Mouse (Mus musculus): ENCODE measurements around the gene Me1.
"Not testable (repeated sequence)": the region's sequence is repeated elsewhere in the genome, so short reads cannot be mapped to it uniquely, and the experiment has no call there.

Me1 gene

GRCm38 (mm10) chr9:86599723-86600303, 95.9 kb downstream of the Me1 start:
- no peak for DNase-seq (ENCODE audit: low spot score in 2 of 2)

GRCm38 (mm10) chr9:86596983-86597382, 98.8 kb downstream of the Me1 start:
- not testable (repeated sequence) for DNase-seq (ENCODE audit: low spot score in 2 of 2)

DNA sequence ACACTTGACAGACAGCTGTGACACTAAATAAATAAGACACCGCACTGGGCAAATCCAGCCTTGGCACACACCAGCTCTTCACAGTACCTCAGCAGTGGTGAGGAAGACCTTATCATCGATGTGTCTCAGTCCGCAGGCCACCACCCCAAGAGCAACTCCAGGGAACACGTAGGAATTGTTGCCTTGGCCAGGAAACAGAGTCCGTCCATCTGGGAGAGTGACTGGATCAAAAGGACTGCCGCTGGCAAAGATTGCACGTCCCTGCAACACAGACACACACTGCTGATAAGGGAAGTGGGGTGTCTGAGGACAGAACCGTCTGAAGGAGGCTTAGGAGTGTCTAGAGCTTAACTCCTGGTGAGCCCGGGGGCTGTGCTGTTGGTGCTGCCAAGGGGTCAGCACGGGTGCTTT, 101.4 kb downstream of the Me1 start:
- not testable (repeated sequence) for DNase-seq (ENCODE audit: low spot score in 2 of 2)

GRCm38 (mm10) chr9:86592676-86593668, 102.8 kb downstream of the Me1 start:
- peak; percentile 60 to 75 for DNase-seq (ENCODE audit: low spot score in 2 of 2)

DNA sequence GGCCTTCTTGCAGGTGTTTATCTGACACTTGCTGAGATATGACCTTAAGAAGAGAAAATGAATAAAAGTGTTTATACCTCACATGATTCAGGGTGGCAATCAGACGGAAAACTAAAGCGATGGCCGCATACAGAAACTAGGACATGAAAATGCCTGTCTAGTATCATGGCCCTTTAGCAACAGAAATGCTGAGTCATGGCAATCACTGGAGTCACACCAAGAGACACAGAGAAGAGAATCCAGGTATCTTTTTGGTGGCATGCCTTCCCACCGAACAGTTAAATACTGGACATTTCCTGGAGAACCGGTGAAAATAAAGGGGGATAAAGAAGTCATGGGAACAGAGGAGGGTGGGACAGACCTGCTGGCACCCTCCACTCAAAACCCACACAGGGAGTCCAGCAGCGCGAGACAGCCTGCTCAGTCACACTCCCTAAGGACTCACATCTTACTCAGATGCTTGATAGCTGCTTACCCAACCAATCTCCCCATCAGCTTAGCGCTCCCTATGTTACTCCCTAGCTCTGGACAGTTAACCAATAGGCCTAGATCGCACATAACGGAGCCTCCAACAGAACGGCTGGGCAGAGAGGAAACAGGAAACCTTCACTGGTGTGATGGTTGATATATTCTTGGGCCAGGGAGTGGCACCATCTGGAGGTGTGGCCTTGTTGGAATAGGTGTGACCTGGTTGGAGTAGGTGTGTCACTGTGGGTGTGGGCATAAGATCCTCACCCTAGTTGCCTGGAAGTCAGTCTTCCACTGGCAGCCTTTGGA, 108.5 kb downstream of the Me1 start:
- no peak for DNase-seq (ENCODE audit: low spot score in 2 of 2)

DNA sequence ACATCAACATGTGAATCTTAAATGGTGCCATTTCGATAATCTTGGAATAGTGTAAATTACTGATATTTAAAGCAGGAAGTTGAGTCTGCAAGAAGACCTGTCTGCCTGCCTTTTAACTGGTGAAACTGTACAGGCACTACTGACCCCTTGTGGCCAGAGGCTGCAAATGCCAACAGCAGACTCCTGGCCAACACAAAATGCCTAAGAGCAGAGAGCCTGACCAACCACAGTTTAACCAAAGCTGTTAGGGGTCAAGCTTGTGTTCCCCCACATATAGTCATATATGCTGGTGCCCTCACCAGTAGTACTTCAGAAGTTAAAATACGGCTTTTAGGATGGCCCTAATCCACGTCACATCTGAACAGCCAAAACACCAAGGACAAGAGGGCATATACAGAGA, 112.0 kb downstream of the Me1 start:
- DNase-seq (ENCODE audit: low spot score in 2 of 2) = peak; percentile 75 to 84

DNA sequence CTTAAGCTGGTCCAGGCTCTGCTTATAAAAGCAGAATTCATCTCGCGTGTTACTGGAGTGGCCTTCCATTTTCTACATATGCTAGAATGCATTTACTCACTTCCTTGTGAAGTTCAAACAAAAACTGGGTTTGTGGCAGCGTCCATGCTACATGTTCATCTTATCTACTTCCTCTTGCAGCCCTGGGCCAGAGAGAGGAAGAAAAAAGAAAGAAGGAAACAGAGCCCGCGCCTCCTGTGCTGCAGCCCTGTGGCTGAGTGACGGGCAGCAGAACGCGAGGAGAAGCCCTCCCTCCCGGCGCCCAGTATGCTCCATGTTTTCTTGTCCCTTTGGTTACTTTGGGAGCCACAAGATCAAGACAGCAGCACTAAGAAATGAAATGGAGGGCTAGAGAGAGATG, 116.1 kb downstream of the Me1 start:
- DNase-seq (ENCODE audit: low spot score in 2 of 2) = no peak

- DNase-seq (ENCODE audit: low spot score in 2 of 2) = no peak
These were observed 120.6 kb downstream of the Me1 start for GRCm38 (mm10) chr9:86575178-86575577.

DNA sequence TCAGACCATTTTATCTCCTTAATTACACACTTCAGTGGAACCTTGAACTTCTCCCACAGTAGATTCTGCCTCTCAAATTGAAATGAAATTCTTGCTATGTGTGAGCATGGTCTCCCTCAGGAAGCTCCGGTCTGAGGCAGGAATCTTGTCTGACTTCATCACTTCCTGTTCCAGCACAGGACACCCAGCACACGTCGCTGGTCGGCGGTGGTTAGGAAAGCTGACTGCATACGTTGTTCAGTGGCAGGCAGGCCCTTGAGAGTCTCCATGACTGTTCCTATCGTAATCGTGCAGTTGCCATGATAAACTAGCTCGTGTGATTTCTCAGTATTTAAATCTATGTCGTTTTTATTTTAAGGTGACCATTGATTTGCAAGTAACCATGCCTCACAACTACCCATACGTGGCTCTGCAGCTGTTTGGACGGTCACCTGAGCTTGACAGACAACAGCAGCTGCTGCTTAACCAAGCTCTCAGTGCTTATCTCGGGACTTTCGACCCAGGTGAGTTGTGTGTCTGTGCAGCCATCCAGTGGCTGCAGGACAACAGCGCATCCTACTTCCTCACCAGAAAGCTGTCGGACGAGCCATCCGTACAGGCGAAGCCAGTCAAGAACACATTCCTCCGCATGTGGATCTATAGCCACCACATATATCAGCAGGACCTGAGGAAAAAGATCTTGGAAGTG, 122.0 kb downstream of the Me1 start:
- no peak for DNase-seq (ENCODE audit: low spot score in 2 of 2)

- peak; percentile 83 to 90 for DNase-seq (ENCODE audit: low spot score in 2 of 2)
These were observed 123.0 kb downstream of the Me1 start for GRCm38 (mm10) chr9:86572636-86573291.

GRCm38 (mm10) chr9:86572196-86572595, 123.6 kb downstream of the Me1 start:
- no peak for DNase-seq (ENCODE audit: low spot score in 2 of 2)

GRCm38 (mm10) chr9:86571540-86572135, 124.1 kb downstream of the Me1 start, which contains the start of the genes Pgm3 and Rwdd2a:
Gene Pgm3 (minus strand): TSS chr9:86571842.
Gene Rwdd2a (plus strand): TSS chr9:86571991.
- DNase-seq (ENCODE audit: low spot score in 2 of 2) = peak; percentile 93 to 94

DNA sequence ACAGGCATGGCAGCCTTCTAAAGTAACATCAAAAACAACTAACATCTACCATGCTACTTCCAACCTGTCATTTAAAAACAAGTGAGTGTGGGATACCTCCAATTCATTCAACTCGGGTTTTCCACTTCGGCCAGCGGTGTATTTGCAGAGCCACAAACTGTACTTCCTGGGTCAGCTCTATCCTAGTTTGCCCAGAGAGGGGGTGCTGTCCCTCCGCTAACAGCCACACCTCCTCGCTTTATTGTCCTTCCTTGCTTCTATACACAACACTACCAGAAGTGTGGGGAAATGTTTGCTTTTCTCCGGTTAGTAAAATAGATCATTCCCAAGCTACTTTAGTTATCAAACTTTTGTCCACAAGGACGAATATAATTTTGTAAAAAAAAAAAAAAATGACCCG, 124.8 kb downstream of the Me1 start:
- DNase-seq (ENCODE audit: low spot score in 2 of 2) = no peak

DNA sequence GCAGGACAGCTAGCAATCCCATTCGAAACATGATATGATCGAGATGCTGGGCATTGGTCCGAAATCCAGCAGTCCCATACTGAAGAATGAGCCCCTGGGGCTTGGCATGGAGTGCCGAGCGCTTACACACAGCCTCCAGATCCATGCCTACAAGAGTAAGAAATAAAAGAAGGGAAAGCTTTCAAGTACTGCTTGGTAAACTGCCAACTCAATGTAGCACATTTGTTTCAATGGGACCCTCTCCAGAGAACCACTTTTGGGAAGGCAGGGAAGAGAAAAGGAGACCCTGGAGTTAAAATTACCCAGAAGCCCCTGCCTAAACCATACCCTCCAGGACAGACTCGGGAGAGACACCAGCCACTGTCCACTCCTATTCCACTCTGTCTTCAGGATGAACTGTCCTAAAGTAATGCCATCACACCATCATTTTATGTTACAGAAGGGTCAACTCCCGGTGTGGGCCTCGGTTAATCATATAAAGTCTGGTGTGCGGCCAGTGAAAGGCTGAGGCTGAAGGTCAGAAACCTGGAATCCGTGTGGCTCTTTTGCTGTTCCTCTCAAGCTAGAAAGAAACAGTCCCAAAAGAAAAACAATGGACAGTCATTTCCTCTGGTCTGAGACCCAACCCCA, 125.4 kb downstream of the Me1 start:
- no peak for DNase-seq (ENCODE audit: low spot score in 2 of 2)

DNA sequence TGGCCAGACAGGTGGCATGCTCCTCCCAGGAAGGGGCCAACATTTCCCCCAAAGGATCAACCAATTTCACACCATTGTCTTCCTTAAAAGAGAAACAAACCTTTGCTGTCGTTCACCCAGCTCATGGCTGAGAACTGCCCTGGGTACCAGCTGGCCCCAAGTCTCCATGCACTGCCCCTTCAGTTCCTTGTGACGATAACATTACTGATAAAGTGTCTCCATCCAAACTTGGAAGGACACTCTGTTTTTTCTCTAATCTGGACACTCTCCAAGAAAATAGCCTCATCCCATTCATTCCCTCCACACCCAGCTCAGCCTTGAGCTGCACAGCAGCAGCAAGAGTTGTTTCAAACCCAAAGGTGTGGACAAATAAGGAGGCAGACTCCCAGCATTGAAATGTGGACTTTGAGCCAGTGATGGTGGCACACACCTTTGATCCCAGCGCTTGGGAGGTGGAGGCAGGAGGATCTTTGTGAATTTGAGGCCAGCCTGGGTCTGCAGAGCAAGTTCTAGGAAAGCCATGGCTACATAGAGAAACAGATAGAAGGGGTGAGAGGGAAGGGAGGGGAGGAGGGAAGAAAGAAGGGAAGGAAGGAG, 126.3 kb downstream of the Me1 start:
- no peak for DNase-seq (ENCODE audit: low spot score in 2 of 2)

DNA sequence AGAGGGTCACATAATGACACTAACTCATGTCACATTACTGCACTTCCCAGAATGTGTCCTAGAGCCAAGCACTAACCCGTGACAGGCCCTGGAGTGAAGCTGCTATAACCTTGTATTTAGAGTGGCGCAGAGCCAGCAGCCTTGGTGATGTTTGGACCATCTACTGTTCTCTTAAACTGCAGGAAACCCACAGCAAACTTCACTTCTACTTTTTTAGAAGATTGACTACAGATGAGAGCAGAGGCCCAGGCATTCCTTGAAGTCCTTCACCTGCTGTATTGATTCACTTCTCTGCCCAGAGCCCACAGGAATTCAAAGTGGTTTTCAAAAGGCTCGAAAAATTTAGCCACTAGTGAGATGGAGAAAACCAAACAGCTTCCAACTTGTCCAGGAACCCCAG, 135.2 kb downstream of the Me1 start:
- DNase-seq (ENCODE audit: low spot score in 2 of 2) = no peak

- no peak for DNase-seq (ENCODE audit: low spot score in 2 of 2)
These were observed 141.1 kb downstream of the Me1 start for GRCm38 (mm10) chr9:86554641-86555040.

GRCm38 (mm10) chr9:86553886-86554285, 141.9 kb downstream of the Me1 start:
- DNase-seq (ENCODE audit: low spot score in 2 of 2) = no peak

- no peak for DNase-seq (ENCODE audit: low spot score in 2 of 2)
These were observed 145.0 kb downstream of the Me1 start for GRCm38 (mm10) chr9:86550717-86551116.

Measured in right cerebral cortex, adult 2 months (tissue).